Mouse (Mus musculus) stomach, embryonic 16.5 days (tissue): ENCODE data around the gene Sun3. TPM values are rescaled to one million over a fixed set of nuclear protein-coding genes. Genes with fewer than 3 reads are reported as not detected.

Experiments
- ATAC-seq: fragments of 200-750 bp; cut with Nextera tagmentation; 2 replicates; pipeline ENCODE4 v1.8.0; 2017; ENCODE audit warnings: moderate number of reproducible peaks, moderate TSS enrichment; ENCODE audit not compliant: insufficient read depth, low FRiP score
- H3K27ac ChIP-seq: fragments of 300-500 bp; sonication (generic); 2 replicates; pipeline ENCODE4 v1.5.1; 2014; ENCODE audit warnings: low read length
- H3K27me3 ChIP-seq: fragments of 300-500 bp; sonication (generic); 2 replicates; pipeline ENCODE4 v1.6.1; 2014; ENCODE audit warnings: low read length, control low read depth, mixed read lengths; ENCODE audit not compliant: control insufficient read depth, insufficient read depth
- H3K36me3 ChIP-seq: fragments of 300-500 bp; sonication (generic); 2 replicates; pipeline ENCODE4 v1.6.1; 2014; ENCODE audit warnings: low read length; ENCODE audit not compliant: control insufficient read depth, insufficient read depth
- H3K4me1 ChIP-seq: fragments of 300-500 bp; sonication (generic); 2 replicates; pipeline ENCODE4 v1.6.1; 2014; ENCODE audit warnings: low read length, control low read depth, mixed read lengths; ENCODE audit not compliant: control insufficient read depth, insufficient read depth
- H3K4me2 ChIP-seq: fragments of 300-500 bp; sonication (generic); 2 replicates; pipeline ENCODE4 v1.6.1; 2014; ENCODE audit warnings: low read depth, low read length, mixed read lengths
- H3K4me3 ChIP-seq: fragments of 300-500 bp; sonication (generic); replicated peaks from 2 replicates; pipeline ENCODE4 v1.5.1; 2014; ENCODE audit warnings: mild to moderate bottlenecking, low read length
- H3K9ac ChIP-seq: fragments of 300-500 bp; sonication (generic); 2 replicates; pipeline ENCODE4 v1.6.1; 2014; ENCODE audit warnings: low read length
- H3K9me3 ChIP-seq: fragments of 300-500 bp; sonication (generic); replicated peaks from 2 replicates; pipeline ENCODE4 v1.6.1; 2016; ENCODE audit warnings: low read length, control low read depth; ENCODE audit not compliant: control insufficient read depth
- WGBS: fragments of 180-500 bp; shearing (Covaris S2); extraction: QIAGEN DNeasy Blood & Tissue Kit; methylation state at CpG from one replicate; pipeline ENCODE4 v1.1.7; 2014; 5-methylcytosine and 5-hydroxymethylcytosine counted together
- polyA plus RNA-seq: library from polyadenylated mRNA; unstranded; fragments of >200 nt; fragmentation: Nextera tagmentation; extraction: Ambion mirVana; gene quantifications from 2 replicates; pipeline ENCODE4 v1.2.1, GENCODE M21; 2015

The Sun3 gene
- polyA plus RNA-seq, 1 experiment from 2014 or later: 0.15 TPM

- no peak overlapping the region for H3K27ac ChIP-seq
- H3K9me3 ChIP-seq: no peaks in the 10 kb centered on the region
- 50% methylated on average over 9 of the region's 9 CpGs for WGBS
- ATAC-seq: no peak
- no peaks in the 10 kb centered on the region for H3K36me3 ChIP-seq
- H3K4me1 ChIP-seq: no peaks in the 10 kb centered on the region
- no peaks in the 10 kb centered on the region; the same call in 1 of the 2 replicates for H3K27me3 ChIP-seq
- H3K9ac ChIP-seq: no peak overlapping the region
- H3K4me3 ChIP-seq: no peak overlapping the region
- no peak overlapping the region for H3K4me2 ChIP-seq
Measured at GRCm38 (mm10) chr11:8970509-8970908, 78.3 kb downstream of the Sun3 start.

GRCm38 (mm10) chr11:8968094-8968493 is 80.7 kb downstream of the Sun3 start:
- Histone ChIP-seq H3K4me3 (no peak overlapping the region), H3K9ac (no peak overlapping the region), H3K4me1 (no peaks in the 10 kb centered on the region), H3K9me3 (no peaks in the 10 kb centered on the region), H3K27ac (no peak overlapping the region), H3K36me3 (no peaks in the 10 kb centered on the region), H3K4me2 (no peak overlapping the region), H3K27me3 (no peaks in the 10 kb centered on the region; the same call in 1 of the 2 replicates)
- WGBS: 91% methylated on average over 7 of the region's 7 CpGs
- no peak for ATAC-seq

Other genes with a start within 250 kb of the Sun3 start
- 0.09 TPM in 2 replicates for gene Pkd1l1, start 75.7 kb downstream of the Sun3 start, polyA plus RNA-seq
- 15.0 and 15.5 TPM in 2 replicates for gene Hus1, start 37.8 kb downstream of the Sun3 start, polyA plus RNA-seq
- 1.4 and 2.4 TPM in 2 replicates for gene Gm11992, start 397 bp downstream of the Sun3 start, polyA plus RNA-seq
- gene Upp1, start 69.1 kb upstream of the Sun3 start, polyA plus RNA-seq: 14.1 and 17.3 TPM in 2 replicates
- 0.11 and 0.15 TPM in 2 replicates for gene Abca13, start 143.0 kb upstream of the Sun3 start, polyA plus RNA-seq